Mouse (Mus musculus): ENCODE data around the gene Pik3ca. TPM values are rescaled to one million over a fixed set of nuclear protein-coding genes. Genes with fewer than 3 reads are reported as not detected.

Gene Pik3ca
- total RNA-seq, 2 experiments from 2014 or later = 46.5 to 52.0 TPM

- DNase-seq = no peak
These were observed 57.0 kb downstream of the Pik3ca start for GRCm38 (mm10) chr3:32454329-32455021.

GRCm38 (mm10) chr3:32459777-32460176, 62.3 kb downstream of the Pik3ca start:
- peak; percentile 58 for DNase-seq

- no peak for DNase-seq
These were observed 69.8 kb downstream of the Pik3ca start for GRCm38 (mm10) chr3:32467321-32467720.

- no peak for DNase-seq
These were observed 70.9 kb downstream of the Pik3ca start for GRCm38 (mm10) chr3:32468411-32468810.

- DNase-seq = no peak
These were observed 73.0 kb downstream of the Pik3ca start for GRCm38 (mm10) chr3:32470449-32470848.

- peak; percentile 17 for DNase-seq
These were observed 73.6 kb downstream of the Pik3ca start for GRCm38 (mm10) chr3:32471098-32471497.

GRCm38 (mm10) chr3:32472191-32472900, 74.9 kb downstream of the Pik3ca start:
- DNase-seq = no peak

GRCm38 (mm10) chr3:32473184-32473583, 75.7 kb downstream of the Pik3ca start:
- no peak for DNase-seq

- DNase-seq = no peak
These were observed 82.5 kb downstream of the Pik3ca start for GRCm38 (mm10) chr3:32479961-32480360.

GRCm38 (mm10) chr3:32483035-32483434, 85.6 kb downstream of the Pik3ca start:
- DNase-seq = no peak

- no peak for DNase-seq
These were observed 89.1 kb downstream of the Pik3ca start for GRCm38 (mm10) chr3:32486543-32486942.

GRCm38 (mm10) chr3:32488172-32488571, 90.7 kb downstream of the Pik3ca start:
- DNase-seq = no peak

GRCm38 (mm10) chr3:32490076-32490927, 92.8 kb downstream of the Pik3ca start:
- DNase-seq = no peak

GRCm38 (mm10) chr3:32490928-32491315, 93.5 kb downstream of the Pik3ca start:
- DNase-seq = no peak

- DNase-seq = no peak
These were observed 94.9 kb downstream of the Pik3ca start, which contains the start of gene Kcnmb3 for GRCm38 (mm10) chr3:32492097-32493090. Gene Kcnmb3, minus strand, starts transcription at chr3:32492231.

- DNase-seq = no peak
These were observed 97.1 kb downstream of the Pik3ca start for GRCm38 (mm10) chr3:32494387-32495087.

GRCm38 (mm10) chr3:32495088-32495770, 97.8 kb downstream of the Pik3ca start:
- DNase-seq = no peak

- no peak for DNase-seq
These were observed 98.6 kb downstream of the Pik3ca start for GRCm38 (mm10) chr3:32495856-32496710.

- DNase-seq = no peak
These were observed 99.2 kb downstream of the Pik3ca start for GRCm38 (mm10) chr3:32496711-32497070.

Measured in gastrocnemius, postnatal 10 days (tissue).